Mouse (Mus musculus): ENCODE results near the gene B4galt2.

The B4galt2 gene

DNA sequence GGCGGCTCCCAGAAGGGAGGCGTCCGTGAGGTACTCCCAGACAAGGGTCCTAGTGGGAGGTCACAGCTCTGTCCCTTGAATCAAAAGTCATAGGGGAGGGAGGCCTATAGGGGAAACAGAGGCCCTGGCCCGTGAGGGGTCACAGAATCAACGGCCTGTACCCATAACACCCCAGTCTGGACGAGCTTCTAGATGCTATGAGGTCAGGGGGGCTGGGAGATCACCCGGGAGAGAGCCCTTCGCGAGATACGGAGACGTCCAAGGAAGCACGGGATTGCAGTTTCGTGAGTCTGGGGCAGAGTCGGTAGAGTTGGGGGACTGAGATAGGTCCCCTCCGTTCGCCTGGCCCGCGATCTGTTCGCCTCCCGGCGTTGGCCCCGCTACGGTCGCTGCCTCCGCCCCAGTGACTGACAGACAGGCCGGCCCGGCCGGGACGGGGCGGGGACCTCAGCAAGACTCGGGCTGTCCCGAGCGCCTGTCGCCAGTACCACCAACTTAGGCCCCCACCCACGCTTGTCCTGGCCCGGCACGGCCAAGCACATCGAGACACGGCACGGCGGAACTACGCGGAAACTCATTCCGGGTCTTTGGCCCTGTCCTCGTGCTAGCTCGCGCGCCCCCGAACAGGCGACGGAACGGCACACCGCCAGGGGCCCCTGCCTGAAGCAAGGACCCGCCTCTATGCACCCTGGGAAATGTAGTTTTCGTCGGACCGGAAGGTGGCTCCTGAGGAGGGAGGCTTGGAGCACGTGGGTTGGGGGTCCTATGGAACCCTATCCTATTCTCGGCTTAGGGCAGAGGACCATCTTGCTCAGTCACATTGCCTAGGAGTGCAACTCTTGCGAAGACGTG is 31.5 kb upstream of the B4galt2 start, which contains the start of gene Ipo13:
Gene Ipo13 (minus strand): TSS at position 409 of the 852 bp plus-strand sequence.
- POLR2A ChIA-PET, result interaction anchor here (0.6 to 4.6 kb wide), 19 partner anchors 8 to 265 kb away, joined by 3 to 60 read pairs (median 5); partner anchors contain the start of genes Atp6v0b (in 2 of the 4), Dph2 (in 2 of the 4), Artn (in 1 of the 4) and Kdm4a (in 1 of the 4)
- CTCF ChIA-PET, result interaction anchor here (1.3 to 8.9 kb wide), 7 partner anchors 13 to 169 kb away, joined by 3 to 47 read pairs (median 5); partner anchors contain the start of gene Artn (in 2 of the 4)

DNA sequence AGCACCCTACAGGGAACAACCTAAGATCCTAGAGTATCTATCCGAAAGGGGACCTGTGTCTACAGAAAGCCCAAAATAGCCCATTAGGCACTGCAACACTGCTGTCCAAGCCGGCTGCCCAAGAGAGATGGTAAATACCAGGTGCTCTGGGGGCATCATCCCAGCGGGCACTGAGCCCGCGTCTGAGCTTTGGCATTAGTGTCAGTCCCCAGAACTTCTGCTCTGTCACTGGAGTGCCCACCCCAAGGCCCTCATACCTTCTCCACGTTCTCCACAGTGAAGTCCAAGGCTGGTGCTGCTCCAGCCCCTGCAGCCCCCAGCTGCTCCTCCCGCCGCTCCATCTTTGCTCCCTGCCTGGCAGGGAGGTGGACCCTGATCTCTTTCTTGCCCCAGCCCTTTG is 30.7 kb upstream of the B4galt2 start:
- CTCF ChIA-PET, result interaction anchor here in 3 of 4 experiments (1.3 to 8.9 kb wide), 4 partner anchors 13 to 170 kb away, joined by 3 to 47 read pairs (median 4); partner anchors contain the start of gene Artn (in 1 of the 3)
- POLR2A ChIA-PET, result interaction anchor here in 2 of 4 experiments (1.0 to 4.6 kb wide), 11 partner anchors 9 to 266 kb away, joined by 3 to 60 read pairs (median 7); partner anchors contain the start of genes Dph2 (in 2 of the 2), Artn (in 1 of the 2), Atp6v0b (in 1 of the 2) and Kdm4a (in 1 of the 2)

DNA sequence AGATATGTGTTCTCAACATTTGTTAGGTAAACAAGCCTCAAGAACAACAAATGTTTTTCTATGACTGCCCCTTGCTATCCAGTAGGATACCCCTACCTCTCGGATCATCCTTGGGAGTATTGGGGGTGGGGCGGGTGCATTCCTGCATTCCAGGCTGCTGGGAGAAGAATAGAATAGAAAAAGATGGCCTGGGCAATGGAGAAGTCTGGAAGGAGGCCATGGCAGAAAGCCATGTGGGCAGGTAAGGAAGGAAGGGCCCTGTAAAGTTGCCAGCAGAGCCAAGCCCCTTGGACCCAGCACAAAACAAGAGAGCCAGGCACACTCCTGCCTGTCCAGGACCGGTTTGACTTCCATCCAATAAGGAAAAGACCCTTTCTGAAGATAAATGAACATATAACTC is 30.1 kb upstream of the B4galt2 start:
- CTCF ChIA-PET, result interaction anchor here in 1 of 4 experiments (1.2 to 8.9 kb wide), 3 partner anchors 14 to 170 kb away, joined by 3 to 47 read pairs (median 3); partner anchors contain the start of gene Artn
- POLR2A ChIA-PET, result interaction anchor here in 3 of 4 experiments (0.6 to 2.7 kb wide), 8 partner anchors 8 to 676 kb away, joined by 3 to 7 read pairs (median 5); partner anchors contain the start of genes Artn (in 1 of the 3), Atp6v0b (in 1 of the 3) and Kdm4a (in 1 of the 3)

- ChIA-PET POLR2A (interaction anchor here (0.6 to 1.9 kb wide), 14 partner anchors 9 to 711 kb away, joined by 3 to 6 read pairs (median 4); partner anchors contain the start of genes Dph2 (in 2 of the 4), Artn (in 1 of the 4), Atp6v0b (in 1 of the 4) and Kdm4a (in 1 of the 4)), CTCF (interaction anchor here in 3 of 4 experiments (0.6 to 8.9 kb wide), 5 partner anchors 15 to 395 kb away, joined by 3 to 47 read pairs (median 3); partner anchors contain the start of gene Artn (in 1 of the 3))
Observed at GRCm38 (mm10) chr4:117912685-117913273, 29.5 kb upstream of the B4galt2 start.

DNA sequence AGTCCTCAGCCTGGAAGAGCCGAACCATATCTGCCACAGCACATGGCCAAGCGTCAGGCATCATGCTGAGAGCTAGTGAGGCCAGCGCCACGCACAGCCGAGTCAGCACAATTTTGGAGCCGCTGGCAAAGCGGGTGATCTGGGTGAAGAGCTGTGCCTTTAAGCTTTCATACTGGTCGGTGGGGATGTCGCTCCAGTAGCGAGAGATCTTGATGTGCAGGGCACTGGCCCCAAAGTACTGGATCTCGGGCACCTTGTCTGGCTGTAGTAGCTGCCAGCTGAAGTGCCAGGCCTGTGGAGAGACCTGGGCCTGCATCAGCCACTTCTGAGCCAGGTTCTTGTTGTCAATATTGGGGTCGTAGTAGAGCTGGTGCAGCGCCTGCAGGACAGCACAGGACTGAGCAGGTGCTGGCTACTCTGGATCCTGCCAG is 28.9 kb upstream of the B4galt2 start:
- CTCF ChIA-PET, result interaction anchor here in 3 of 4 experiments (0.6 to 8.9 kb wide), 4 partner anchors 15 to 395 kb away, joined by 3 to 47 read pairs (median 4); partner anchors contain the start of gene Artn (in 1 of the 3)
- POLR2A ChIA-PET, result interaction anchor here in 3 of 4 experiments (0.6 to 1.9 kb wide), 13 partner anchors 10 to 710 kb away, joined by 3 to 6 read pairs (median 4); partner anchors contain the start of genes Dph2 (in 2 of the 3), Artn (in 1 of the 3) and Kdm4a (in 1 of the 3)

DNA sequence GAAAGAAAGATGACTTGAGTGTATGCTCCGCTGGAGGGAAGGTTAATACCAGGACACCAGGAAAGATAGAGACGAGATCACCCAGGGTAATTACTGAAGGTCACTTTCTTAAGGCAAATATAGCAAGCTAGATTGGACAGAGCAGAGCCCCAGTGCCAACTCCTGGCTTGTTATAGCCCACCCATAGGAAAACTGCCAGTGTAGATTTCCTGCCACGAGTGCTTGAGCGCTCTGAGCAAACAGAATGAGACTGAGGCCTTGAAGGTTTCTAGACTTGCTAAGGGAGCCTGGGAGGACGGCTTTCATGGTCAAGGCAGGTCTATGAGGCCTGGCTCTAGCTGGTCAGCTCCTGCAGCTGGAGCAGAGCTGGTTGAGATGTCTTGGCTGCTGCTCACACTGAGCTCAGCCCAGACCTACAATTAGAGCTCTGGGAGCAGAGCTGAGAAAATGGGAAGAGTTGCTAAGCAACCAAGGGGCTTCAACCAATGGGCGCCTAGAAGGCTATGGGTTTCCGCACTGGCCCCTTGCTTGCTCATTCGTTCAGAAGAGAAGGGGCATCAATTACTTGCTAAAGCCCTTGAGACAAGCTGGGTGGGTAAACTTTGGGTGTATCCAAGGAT is 25.7 kb upstream of the B4galt2 start:
- POLR2A ChIA-PET, result interaction anchor here in 2 of 4 experiments (1.1 to 2.1 kb wide), 3 partner anchors 11 to 22 kb away, joined by 3 to 5 read pairs (median 3); partner anchors contain the start of gene Atp6v0b (in 1 of the 2)
- CTCF ChIA-PET, result no interaction called here

GRCm38 (mm10) chr4:117906196-117906595 is 22.9 kb upstream of the B4galt2 start:
- CTCF ChIA-PET, result interaction anchor here in 2 of 4 experiments (0.6 to 1.9 kb wide), 2 partner anchors 22 to 30 kb away, joined by 4 to 6 read pairs; no protein-coding TSS in a partner anchor
- POLR2A ChIA-PET, result interaction anchor here in 2 of 4 experiments (0.6 to 1.3 kb wide), 4 partner anchors 15 to 114 kb away, joined by 3 read pairs; no protein-coding TSS in a partner anchor

- ChIA-PET CTCF (interaction anchor here in 1 of 4 experiments (1.9 kb wide), 1 partner anchor 23 kb away, joined by 6 read pairs; no protein-coding TSS in a partner anchor), POLR2A (interaction anchor here in 1 of 4 experiments (1.3 kb wide), 1 partner anchor 24 kb away, joined by 3 read pairs; no protein-coding TSS in a partner anchor)
Observed at GRCm38 (mm10) chr4:117904761-117905160, 21.5 kb upstream of the B4galt2 start.

DNA sequence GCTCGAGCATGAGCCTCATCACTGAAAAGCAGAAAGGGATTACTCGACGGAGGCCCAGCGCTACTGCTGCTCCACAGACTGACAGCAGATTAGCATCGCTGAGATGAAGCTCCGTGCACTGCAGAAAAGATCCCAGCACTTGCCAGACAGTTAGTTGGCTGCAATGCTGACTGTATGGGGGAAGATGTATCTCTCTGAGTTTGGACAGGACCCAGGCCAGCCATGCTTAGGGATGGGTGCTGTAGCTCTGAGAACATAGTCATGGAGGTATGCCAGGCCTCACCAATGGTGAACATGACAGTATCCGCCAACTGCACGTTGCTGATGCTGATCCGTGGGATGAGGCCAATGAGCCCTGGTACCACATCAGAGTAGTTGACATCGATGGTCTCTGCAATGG is 20.8 kb upstream of the B4galt2 start:
- POLR2A ChIA-PET, result interaction anchor here in 2 of 4 experiments (1.4 to 1.5 kb wide), 2 partner anchors 13 kb away, joined by 3 read pairs; partner anchors contain the start of gene Dph2 (in 1 of the 2)
- CTCF ChIA-PET, result interaction anchor here in 1 of 4 experiments (0.9 kb wide), 1 partner anchor 23 kb away, joined by 3 read pairs; no protein-coding TSS in a partner anchor

DNA sequence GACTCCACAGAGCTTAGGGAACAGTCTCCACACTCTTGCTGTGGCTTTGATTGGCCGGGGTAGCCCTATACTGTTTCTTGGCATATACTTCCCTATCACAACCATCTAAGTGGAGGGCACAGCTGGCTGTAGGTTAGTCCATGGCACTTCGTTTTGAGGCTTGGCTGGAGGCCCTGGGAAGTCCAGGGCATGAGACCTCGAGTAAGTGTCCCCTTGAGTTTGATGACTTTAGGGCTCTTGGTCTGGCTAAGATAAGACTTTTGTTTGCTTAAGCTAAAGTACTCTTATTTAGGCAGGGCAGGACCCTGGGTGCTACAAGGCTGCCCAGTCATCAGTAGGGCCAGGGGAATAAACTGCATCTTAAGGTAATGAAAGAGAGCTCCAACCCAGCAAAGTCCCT is 14.8 kb upstream of the B4galt2 start:
- CTCF ChIA-PET, result no interaction called here
- POLR2A ChIA-PET, result interaction anchor here in 2 of 4 experiments (0.9 to 1.5 kb wide), 4 partner anchors 10 to 14 kb away, joined by 3 to 5 read pairs (median 5); partner anchors contain the start of gene Atp6v0b (in 2 of the 2)

- CTCF ChIA-PET, result interaction anchor here in 1 of 4 experiments (0.6 kb wide), 1 partner anchor 41 kb away, joined by 3 read pairs; no protein-coding TSS in a partner anchor
- POLR2A ChIA-PET, result interaction anchor here in 1 of 4 experiments (1.8 kb wide), 1 partner anchor 16 kb away, joined by 4 read pairs; no protein-coding TSS in a partner anchor
Observed at GRCm38 (mm10) chr4:117896031-117896430, 12.7 kb upstream of the B4galt2 start.

GRCm38 (mm10) chr4:117895339-117895738 is 12.1 kb upstream of the B4galt2 start:
- ChIA-PET POLR2A (interaction anchor here in 2 of 4 experiments (0.6 to 1.8 kb wide), 3 partner anchors 17 to 57 kb away, joined by 4 to 6 read pairs (median 6); no protein-coding TSS in a partner anchor), CTCF (interaction anchor here in 2 of 4 experiments (0.5 to 0.6 kb wide), 2 partner anchors 25 to 42 kb away, joined by 3 read pairs; no protein-coding TSS in a partner anchor)

DNA sequence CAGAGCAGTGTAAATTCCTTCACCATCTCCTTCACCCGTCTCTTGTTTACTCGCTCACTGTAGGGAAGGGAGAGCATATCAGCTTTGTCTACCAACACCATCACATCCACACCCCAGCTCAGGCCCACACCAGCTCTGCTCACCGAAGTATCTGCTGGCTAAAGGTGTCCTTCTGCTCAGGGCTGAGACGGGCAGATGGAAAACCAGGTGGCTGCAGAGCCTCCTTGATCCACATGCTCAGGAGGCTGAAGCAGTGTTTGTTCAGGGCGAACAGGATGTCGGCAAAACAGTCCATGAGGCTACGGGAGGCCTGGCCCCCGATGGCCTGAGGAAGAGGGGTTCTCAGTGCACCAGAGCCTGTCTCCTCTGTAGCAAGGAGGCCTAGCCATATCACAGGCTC is 11.3 kb upstream of the B4galt2 start:
- CTCF ChIA-PET, result interaction anchor here in 3 of 4 experiments (0.5 to 1.4 kb wide), 3 partner anchors 24 to 189 kb away, joined by 3 read pairs; no protein-coding TSS in a partner anchor

DNA sequence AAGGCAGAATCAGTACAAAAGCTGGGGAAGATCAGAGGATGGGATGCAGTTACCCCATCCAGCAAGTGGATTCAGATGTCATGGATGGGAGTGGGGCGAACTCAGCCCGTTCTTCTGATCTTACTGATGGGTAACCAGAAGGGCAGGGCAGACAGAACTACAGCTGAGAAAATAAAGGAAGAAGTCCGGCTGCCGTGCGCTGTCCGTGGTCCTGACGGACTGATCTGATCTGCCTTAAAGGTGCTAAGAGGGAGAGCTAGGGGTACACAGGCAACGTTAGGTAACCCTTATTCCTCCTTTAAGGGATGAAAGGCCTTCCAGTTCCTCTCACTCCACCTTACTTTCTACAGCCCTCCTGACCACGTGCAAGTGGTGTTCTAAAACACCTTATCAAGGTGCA is 10.1 kb upstream of the B4galt2 start:
- POLR2A ChIA-PET, result interaction anchor here in 2 of 4 experiments (0.7 to 2.4 kb wide), 14 partner anchors 10 to 605 kb away, joined by 3 to 11 read pairs (median 3); partner anchors contain the start of genes Ipo13 (in 2 of the 2), B4galt2 (in 1 of the 2) and Kdm4a (in 1 of the 2)
- CTCF ChIA-PET, result interaction anchor here in 3 of 4 experiments (0.5 to 1.3 kb wide), 5 partner anchors 35 to 190 kb away, joined by 3 to 5 read pairs (median 3); no protein-coding TSS in a partner anchor

More for the DNA sequence above, 11.3 kb upstream of the B4galt2 start:
- POLR2A ChIA-PET, result interaction anchor here in 1 of 4 experiments (1.5 to 1.8 kb wide), 3 partner anchors 18 to 43 kb away, joined by 4 to 5 read pairs (median 4); no protein-coding TSS in a partner anchor

DNA sequence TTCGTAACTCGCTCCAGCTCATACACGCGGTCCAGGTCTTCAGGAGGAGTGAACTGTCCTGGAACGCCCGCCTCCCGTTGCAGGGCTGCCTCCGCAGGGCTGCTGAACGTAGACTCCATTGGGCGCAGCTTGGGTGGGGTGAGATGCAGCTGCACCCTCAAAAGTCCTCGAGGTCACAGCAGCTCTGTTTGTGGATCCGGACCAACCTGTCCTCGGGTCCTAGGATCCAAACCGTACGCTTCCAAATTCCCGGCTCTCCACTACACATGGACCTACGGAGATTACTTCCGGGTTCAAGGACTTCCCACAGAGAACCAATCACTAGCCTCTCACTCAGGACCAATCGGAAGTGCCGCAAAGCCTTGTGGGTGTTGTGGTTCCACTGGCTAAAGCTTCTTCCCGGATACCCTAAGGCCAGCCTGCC is 8.5 kb upstream of the B4galt2 start, which contains the start of gene Dph2:
Gene Dph2 (minus strand): TSS at position 295 of the 424 bp plus-strand sequence.
- CTCF ChIA-PET, result interaction anchor here (0.9 to 1.9 kb wide), 9 partner anchors 22 to 192 kb away, joined by 3 to 7 read pairs (median 4); no protein-coding TSS in a partner anchor

GRCm38 (mm10) chr4:117890750-117891149 is 7.5 kb upstream of the B4galt2 start:
- ChIA-PET POLR2A (interaction anchor here in 3 of 4 experiments (0.6 to 3.8 kb wide), 18 partner anchors 8 to 246 kb away, joined by 3 to 28 read pairs (median 5); partner anchors contain the start of genes B4galt2 (in 1 of the 3), Ipo13 (in 1 of the 3) and Slc6a9 (in 1 of the 3)), CTCF (interaction anchor here in 3 of 4 experiments (0.6 to 1.9 kb wide), 5 partner anchors 32 to 193 kb away, joined by 3 to 7 read pairs (median 6); no protein-coding TSS in a partner anchor)

More for the DNA sequence above, 8.5 kb upstream of the B4galt2 start, which contains the start of gene Dph2:
- POLR2A ChIA-PET, result interaction anchor here (0.5 to 3.8 kb wide), 38 partner anchors 8 to 669 kb away, joined by 3 to 28 read pairs (median 4); partner anchors contain the start of genes B4galt2 (in 3 of the 4), Ipo13 (in 2 of the 4), Kdm4a (in 1 of the 4) and Slc6a9 (in 1 of the 4)
